Mouse (Mus musculus) hindbrain, embryonic 14.5 days (tissue): ENCODE data around the gene Fstl3. TPM values are rescaled to one million over a fixed set of nuclear protein-coding genes. Genes with fewer than 3 reads are reported as not detected.

Experiments used
- ATAC-seq: fragments of 200-750 bp; cut with Nextera tagmentation; 2 replicates; pipeline ENCODE4 v1.8.0; 2017; ENCODE audit warnings: moderate number of reproducible peaks, mild to moderate bottlenecking, moderate TSS enrichment, moderate library complexity; ENCODE audit not compliant: low FRiP score
- DNase-seq: peaks from one replicate; pipeline ENCODE4 v3.0.0-alpha.2; 2015; ENCODE audit warnings: low spot score
- H3K27ac ChIP-seq: fragments of 300-500 bp; sonication (generic); 2 replicates; pipeline ENCODE4 v1.5.1; 2014; ENCODE audit warnings: mild to moderate bottlenecking, moderate library complexity
- H3K27me3 ChIP-seq: fragments of 300-500 bp; sonication (generic); 2 replicates; pipeline ENCODE4 v1.6.1; 2014; ENCODE audit warnings: mild to moderate bottlenecking, low read length, mixed read lengths; ENCODE audit not compliant: control insufficient read depth, insufficient read depth
- H3K36me3 ChIP-seq: fragments of 300-500 bp; sonication (generic); replicated peaks from 2 replicates; pipeline ENCODE4 v1.6.1; 2014; ENCODE audit not compliant: control insufficient read depth, insufficient read depth
- H3K4me1 ChIP-seq: fragments of 300-500 bp; sonication (generic); replicated peaks from 2 replicates; pipeline ENCODE4 v1.6.1; 2014; ENCODE audit warnings: antibody characterized with exemption, low read length, mixed read lengths; ENCODE audit not compliant: control insufficient read depth, insufficient read depth
- H3K4me2 ChIP-seq: fragments of 300-500 bp; sonication (generic); replicated peaks from 2 replicates; pipeline ENCODE4 v1.6.1; 2014; ENCODE audit warnings: mild to moderate bottlenecking, moderate library complexity
- H3K4me3 ChIP-seq: fragments of 300-500 bp; sonication (generic); replicated peaks from 2 replicates; pipeline ENCODE4 v1.5.1; 2014; ENCODE audit warnings: mild to moderate bottlenecking, low read length
- H3K9ac ChIP-seq: fragments of 300-500 bp; sonication (generic); 2 replicates; pipeline ENCODE4 v1.6.1; 2014
- H3K9me3 ChIP-seq: fragments of 300-500 bp; sonication (generic); 2 replicates; pipeline ENCODE4 v1.6.1; 2016; ENCODE audit warnings: low read length; ENCODE audit not compliant: control insufficient read depth
- WGBS: fragments of 180-500 bp; shearing (Covaris S2); extraction: QIAGEN DNeasy Blood & Tissue Kit; methylation state at CpG from one replicate; pipeline ENCODE4 v1.1.7; 2014; 5-methylcytosine and 5-hydroxymethylcytosine counted together
- polyA plus RNA-seq: library from polyadenylated mRNA; unstranded; fragments of >200 nt; fragmentation: Nextera tagmentation; extraction: Ambion mirVana; gene quantifications from 2 replicates; pipeline ENCODE4 v1.2.1, GENCODE M21; 2014

The Fstl3 gene
- polyA plus RNA-seq, 1 experiment from 2014 or later, result 1.6 TPM

GRCm38 (mm10) chr10:79822372-79822771 lies 45.3 kb downstream of the Fstl3 start:
- 40% methylated on average over 16 of the region's 17 CpGs for WGBS
- H3K4me1 ChIP-seq, result peaks cover 5% of the 10 kb centered on the region; the same call in 1 of the 2 replicates
- H3K9me3 ChIP-seq, result no peaks in the 10 kb centered on the region
- no peak overlapping the region for H3K4me2 ChIP-seq
- ATAC-seq, result no peak; the same call in 1 of the 2 replicates
- H3K4me3 ChIP-seq, result no peak overlapping the region
- H3K27me3 ChIP-seq, result no peaks in the 10 kb centered on the region
- H3K27ac ChIP-seq, result no peak overlapping the region
- H3K9ac ChIP-seq, result 0 out of 2 replicates have a peak overlapping the region, but pooled peaks have one; percentile 20
- no peak for DNase-seq
- peaks cover 41% of the 10 kb centered on the region for H3K36me3 ChIP-seq

- Histone ChIP-seq H3K9me3 (no peaks in the 10 kb centered on the region), H3K36me3 (peaks cover 35% of the 10 kb centered on the region), H3K4me3 (no peak overlapping the region), H3K4me2 (no peak overlapping the region), H3K9ac (no peak overlapping the region), H3K27ac (no peak overlapping the region), H3K27me3 (no peaks in the 10 kb centered on the region), H3K4me1 (peaks cover 5% of the 10 kb centered on the region; the same call in 1 of the 2 replicates)
- 81% methylated on average over 6 of the region's 6 CpGs for WGBS
- DNase-seq (no peak), ATAC-seq (no peak)
Measured at GRCm38 (mm10) chr10:79823011-79823410, 45.9 kb downstream of the Fstl3 start.

- WGBS, result 72% methylated on average over 6 of the region's 6 CpGs
Measured at GRCm38 (mm10) chr10:79824413-79824812, 47.3 kb downstream of the Fstl3 start.

GRCm38 (mm10) chr10:79831583-79831982 lies 54.5 kb downstream of the Fstl3 start:
- Histone ChIP-seq H3K36me3 (no peaks in the 10 kb centered on the region), H3K9ac (no peak overlapping the region), H3K4me2 (no peak overlapping the region), H3K9me3 (no peaks in the 10 kb centered on the region), H3K4me1 (no peaks in the 10 kb centered on the region), H3K27me3 (no peaks in the 10 kb centered on the region), H3K27ac (no peak overlapping the region), H3K4me3 (no peak overlapping the region)
- 80% methylated on average over 3 of the region's 3 CpGs for WGBS
- ATAC-seq, result no peak
- DNase-seq, result no peak

More at GRCm38 (mm10) chr10:79824413-79824812, 47.3 kb downstream of the Fstl3 start:
- no peaks in the 10 kb centered on the region for H3K27me3 ChIP-seq
- no peaks in the 10 kb centered on the region for H3K9me3 ChIP-seq
- peaks cover 5% of the 10 kb centered on the region; the same call in 1 of the 2 replicates for H3K4me1 ChIP-seq
- peaks cover 23% of the 10 kb centered on the region for H3K36me3 ChIP-seq
- ATAC-seq (no peak), DNase-seq (no peak)
- no peak overlapping the region for H3K27ac ChIP-seq
- H3K4me2 ChIP-seq, result no peak overlapping the region
- H3K4me3 ChIP-seq, result no peak overlapping the region
- H3K9ac ChIP-seq, result no peak overlapping the region

Other genes starting within 250 kb of the Fstl3 start
- 15.5 and 21.4 TPM in 2 replicates for gene Plpp2, start 243.5 kb upstream of the Fstl3 start, polyA plus RNA-seq
- gene Mier2, start 222.1 kb upstream of the Fstl3 start, polyA plus RNA-seq, result 53.1 and 53.5 TPM in 2 replicates
- gene Theg, start 189.9 kb upstream of the Fstl3 start, polyA plus RNA-seq, result not detected in 2 replicates
- gene C2cd4c, start 163.2 kb upstream of the Fstl3 start, polyA plus RNA-seq, result 0.99 and 1.2 TPM in 2 replicates
- gene Shc2, start 139.4 kb upstream of the Fstl3 start, polyA plus RNA-seq, result 19.8 and 20.8 TPM in 2 replicates
- 0.27 and 0.31 TPM in 2 replicates for gene Odf3l2, start 131.5 kb upstream of the Fstl3 start, polyA plus RNA-seq
- gene Madcam1, start 112.7 kb upstream of the Fstl3 start, polyA plus RNA-seq, result 0.68 and 1.2 TPM in 2 replicates
- gene Tpgs1, start 107.9 kb upstream of the Fstl3 start, polyA plus RNA-seq, result 107 and 108 TPM in 2 replicates
- gene Cdc34, start 95.1 kb upstream of the Fstl3 start, polyA plus RNA-seq, result 78.9 and 81.8 TPM in 2 replicates
- gene Gzmm, start 88.3 kb upstream of the Fstl3 start, polyA plus RNA-seq, result 1.5 and 1.8 TPM in 2 replicates
- 930 and 976 TPM in 2 replicates for gene Bsg, start 72.8 kb upstream of the Fstl3 start, polyA plus RNA-seq
- gene Hcn2, start 60.6 kb upstream of the Fstl3 start, polyA plus RNA-seq, result 2.9 and 4.3 TPM in 2 replicates
- 32.8 and 36.5 TPM in 2 replicates for gene Polrmt, start 30.7 kb upstream of the Fstl3 start, polyA plus RNA-seq
- 1.4 and 1.6 TPM in 2 replicates for gene Fgf22, start 22.2 kb upstream of the Fstl3 start, polyA plus RNA-seq
- gene Rnf126, start 10.3 kb upstream of the Fstl3 start, polyA plus RNA-seq, result 92.8 and 96.7 TPM in 2 replicates
- 0.08 and 0.29 TPM in 2 replicates for gene Prss57, start 13.7 kb downstream of the Fstl3 start, polyA plus RNA-seq
- 240 and 247 TPM in 2 replicates for gene Palm, start 16.3 kb downstream of the Fstl3 start, polyA plus RNA-seq
- gene Misp, start 43.7 kb downstream of the Fstl3 start, polyA plus RNA-seq, result 0.08 and 0.74 TPM in 2 replicates
- 59.5 and 62.6 TPM in 2 replicates for gene Ptbp1, start 77.2 kb downstream of the Fstl3 start, polyA plus RNA-seq
- 10.1 and 12.8 TPM in 2 replicates for gene Prtn3, start 97.2 kb downstream of the Fstl3 start, polyA plus RNA-seq
- 288 and 294 TPM in 2 replicates for gene Plppr3, start 97.4 kb downstream of the Fstl3 start, polyA plus RNA-seq
- gene Elane, start 109.0 kb downstream of the Fstl3 start, polyA plus RNA-seq, result 0.47 TPM in 1 of 2 replicates, not detected in the other
- not detected in 2 replicates for gene Cfd, start 113.6 kb downstream of the Fstl3 start, polyA plus RNA-seq
- gene Med16, start 131.7 kb downstream of the Fstl3 start, polyA plus RNA-seq, result 42.0 and 42.5 TPM in 2 replicates
- gene Gm26602, start 133.6 kb downstream of the Fstl3 start, polyA plus RNA-seq, result 1.1 TPM in 1 of 2 replicates, not detected in the other
- 1.7 and 2.6 TPM in 2 replicates for gene Kiss1r, start 139.7 kb downstream of the Fstl3 start, polyA plus RNA-seq
- gene R3hdm4, start 143.9 kb downstream of the Fstl3 start, polyA plus RNA-seq, result 228 and 232 TPM in 2 replicates
- 3.4 and 3.8 TPM in 2 replicates for gene Arid3a, start 149.8 kb downstream of the Fstl3 start, polyA plus RNA-seq
- gene Wdr18, start 182.9 kb downstream of the Fstl3 start, polyA plus RNA-seq, result 91.8 and 97.8 TPM in 2 replicates
- 0.30 and 0.33 TPM in 2 replicates for gene Grin3b, start 193.4 kb downstream of the Fstl3 start, polyA plus RNA-seq
- 22.6 and 22.8 TPM in 2 replicates for gene Tmem259, start 207.1 kb downstream of the Fstl3 start, polyA plus RNA-seq
- 28.4 and 37.6 TPM in 2 replicates for gene Cnn2, start 211.3 kb downstream of the Fstl3 start, polyA plus RNA-seq
- 4.1 and 4.5 TPM in 2 replicates for gene Abca7, start 219.2 kb downstream of the Fstl3 start, polyA plus RNA-seq
- gene Arhgap45, start 239.4 kb downstream of the Fstl3 start, polyA plus RNA-seq, result 1.1 and 1.7 TPM in 2 replicates